Mouse (Mus musculus) forebrain, embryonic 12.5 days (tissue): ENCODE results near the gene Esrp2. TPM values are rescaled to one million over a fixed set of nuclear protein-coding genes. Genes with fewer than 3 reads are reported as not detected.

Experiments used
- ATAC-seq: fragments of 200-750 bp; cut with Nextera tagmentation; 2 replicates; pipeline ENCODE4 v1.8.0; 2017; ENCODE audit warnings: moderate TSS enrichment; ENCODE audit not compliant: low FRiP score
- H3K27ac ChIP-seq: fragments of 300-500 bp; sonication (generic); 2 replicates; pipeline ENCODE4 v1.5.1; 2016; ENCODE audit warnings: mild to moderate bottlenecking
- H3K27me3 ChIP-seq: fragments of 300-500 bp; sonication (generic); 2 replicates; pipeline ENCODE4 v1.6.1; 2016; ENCODE audit warnings: mild to moderate bottlenecking
- H3K36me3 ChIP-seq: fragments of 300-500 bp; sonication (generic); replicated peaks from 2 replicates; pipeline ENCODE4 v1.6.1; 2016; ENCODE audit warnings: mild to moderate bottlenecking
- H3K4me1 ChIP-seq: fragments of 300-500 bp; sonication (generic); 2 replicates; pipeline ENCODE4 v1.6.1; 2016
- H3K4me2 ChIP-seq: fragments of 300-500 bp; sonication (generic); 2 replicates; pipeline ENCODE4 v1.6.1; 2016; ENCODE audit warnings: mild to moderate bottlenecking, moderate library complexity
- H3K4me3 ChIP-seq: fragments of 300-500 bp; sonication (generic); replicated peaks from 2 replicates; pipeline ENCODE4 v1.5.1; 2016; ENCODE audit warnings: mild to moderate bottlenecking
- H3K9ac ChIP-seq: fragments of 300-500 bp; sonication (generic); 2 replicates; pipeline ENCODE4 v1.6.1; 2016; ENCODE audit warnings: mild to moderate bottlenecking
- H3K9me3 ChIP-seq: fragments of 300-500 bp; sonication (generic); 2 replicates; pipeline ENCODE4 v1.6.1; 2016
- whole genome bisulfite sequencing: fragments of 180-500 bp; shearing (Covaris S2); methylation state at CpG from one replicate; pipeline ENCODE4 v1.1.7; 2016; 5-methylcytosine and 5-hydroxymethylcytosine counted together
- polyA plus RNA-seq: library from polyadenylated mRNA; unstranded; fragments of >200 nt; fragmentation: Nextera tagmentation; extraction: Ambion mirVana; gene quantifications from 2 replicates; pipeline ENCODE4 v1.2.1, GENCODE M21; 2016

Esrp2 gene
- polyA plus RNA-seq, 1 experiment from 2014 or later = 1.9 TPM

DNA sequence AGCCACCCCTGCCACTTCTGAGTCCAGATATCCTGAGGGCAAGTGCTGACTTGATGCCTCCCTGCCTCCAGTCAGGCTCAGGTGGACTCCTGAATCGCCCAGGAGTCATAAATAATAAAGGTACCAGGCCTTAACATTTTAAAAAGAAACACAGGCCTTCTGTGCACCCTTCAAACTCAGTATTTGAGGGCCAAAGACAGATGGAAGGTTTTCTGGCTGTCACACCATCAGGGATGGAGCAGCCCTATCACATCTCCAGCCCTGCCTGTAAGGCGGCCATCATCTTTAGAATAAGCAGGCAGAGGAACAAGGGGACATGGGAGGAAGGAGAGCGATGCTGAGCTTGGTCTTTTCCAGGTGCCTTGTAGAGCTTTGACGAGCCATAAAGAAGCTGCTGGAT is 5.8 kb downstream of the Esrp2 start:
- Histone ChIP-seq H3K27ac (no peak overlapping the region), H3K9ac (no peak overlapping the region), H3K4me1 (peaks cover 4% of the 10 kb centered on the region), H3K4me3 (no peak overlapping the region), H3K36me3 (peaks cover 50% of the 10 kb centered on the region), H3K4me2 (no peak overlapping the region), H3K9me3 (no peaks in the 10 kb centered on the region), H3K27me3 (peaks cover 31% of the 10 kb centered on the region)
- 97% methylated on average over 4 of the region's 4 CpGs for WGBS
- no peak for ATAC-seq

DNA sequence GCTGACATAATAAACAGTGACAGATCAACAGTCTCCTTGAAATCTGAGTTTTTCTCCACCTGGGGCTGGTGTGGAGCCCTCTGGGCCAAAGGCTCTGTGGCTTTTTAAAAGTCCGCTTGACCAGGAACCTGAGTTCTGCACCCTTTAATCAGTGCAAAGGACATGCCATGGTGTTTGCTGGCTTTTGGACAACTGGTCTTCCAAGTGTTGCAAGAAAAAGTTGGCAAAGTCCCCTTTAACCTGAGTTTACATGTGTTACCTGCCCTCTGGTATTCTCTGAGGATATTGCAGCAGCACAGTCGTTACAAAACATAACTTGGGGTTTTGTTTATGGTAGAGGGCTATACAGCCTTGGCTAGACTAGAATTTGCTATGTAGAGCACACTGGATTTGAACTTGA is 6.3 kb downstream of the Esrp2 start:
- H3K27ac ChIP-seq = no peak overlapping the region
- no peak overlapping the region for H3K4me3 ChIP-seq
- H3K4me2 ChIP-seq = no peak overlapping the region
- H3K27me3 ChIP-seq = peaks cover 26% of the 10 kb centered on the region
- peaks cover 50% of the 10 kb centered on the region for H3K36me3 ChIP-seq
- ATAC-seq = no peak
- H3K9me3 ChIP-seq = no peaks in the 10 kb centered on the region
- H3K9ac ChIP-seq = no peak overlapping the region
- WGBS = 88% methylated on average over 2 of the region's 2 CpGs
- no peaks in the 10 kb centered on the region for H3K4me1 ChIP-seq

DNA sequence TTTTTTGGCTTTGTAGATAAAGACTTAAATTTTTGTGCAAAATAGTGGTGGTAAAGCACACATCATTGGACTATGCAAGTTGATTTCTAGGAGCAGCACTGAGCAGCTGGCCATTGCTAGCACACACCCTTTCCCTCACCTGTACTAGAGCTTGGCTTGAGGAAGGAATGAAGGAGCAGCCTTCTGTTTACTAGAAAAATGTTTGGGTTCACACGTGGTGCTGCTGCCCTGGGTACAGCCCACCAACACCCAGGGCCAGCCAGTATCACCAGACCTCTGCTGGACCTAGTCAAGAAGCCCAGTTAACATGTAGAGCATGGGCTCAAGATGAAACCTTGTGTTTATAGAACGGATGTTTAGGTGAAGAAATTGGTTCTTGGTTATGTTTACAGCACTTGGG is 6.8 kb downstream of the Esrp2 start:
- H3K27me3 ChIP-seq = peaks cover 21% of the 10 kb centered on the region
- H3K36me3 ChIP-seq = peaks cover 50% of the 10 kb centered on the region
- H3K4me2 ChIP-seq = no peak overlapping the region
- no peak for ATAC-seq
- no peak overlapping the region for H3K9ac ChIP-seq
- no peak overlapping the region for H3K4me3 ChIP-seq
- H3K9me3 ChIP-seq = no peaks in the 10 kb centered on the region
- 86% methylated on average over 2 of the region's 2 CpGs for WGBS
- no peaks in the 10 kb centered on the region for H3K4me1 ChIP-seq
- H3K27ac ChIP-seq = no peak overlapping the region

DNA sequence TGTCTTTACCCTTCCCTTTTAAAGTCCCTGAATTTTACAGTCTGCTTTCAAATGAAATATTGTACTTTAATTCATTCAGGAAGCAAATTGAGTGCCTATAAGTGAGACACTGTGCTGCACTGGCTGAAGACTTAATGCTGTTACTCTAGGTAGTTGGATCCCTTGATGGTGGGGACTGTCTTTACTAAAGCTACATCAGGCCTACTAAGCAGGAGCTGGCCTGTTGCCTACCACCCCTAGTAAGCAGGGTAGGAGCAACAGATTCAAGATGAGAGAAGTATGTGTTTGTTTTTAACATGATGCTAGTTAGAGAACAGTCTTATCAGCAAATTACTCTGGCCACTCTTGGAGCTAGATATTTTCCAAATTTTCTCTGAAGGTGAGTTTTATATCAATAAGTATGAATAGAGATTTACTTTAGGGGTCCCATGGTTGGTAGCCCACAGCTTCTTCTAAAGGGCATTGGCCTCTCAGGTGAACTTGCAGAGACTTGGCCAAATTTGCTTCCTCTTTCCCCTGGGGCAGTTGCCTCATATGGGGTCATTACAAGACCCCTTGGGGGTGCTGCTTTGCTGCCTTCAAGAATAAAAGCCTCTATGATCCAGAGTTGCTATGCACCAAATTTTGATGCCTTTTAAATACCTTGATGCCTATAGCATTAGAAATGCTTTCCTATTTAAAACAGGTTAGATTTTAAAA is 7.4 kb downstream of the Esrp2 start:
- no peaks in the 10 kb centered on the region for H3K9me3 ChIP-seq
- no peak overlapping the region for H3K27ac ChIP-seq
- no peak for ATAC-seq
- no peak overlapping the region for H3K9ac ChIP-seq
- H3K36me3 ChIP-seq = peaks cover 50% of the 10 kb centered on the region
- H3K4me1 ChIP-seq = no peaks in the 10 kb centered on the region
- H3K4me2 ChIP-seq = no peak overlapping the region
- no peak overlapping the region for H3K4me3 ChIP-seq
- H3K27me3 ChIP-seq = peaks cover 15% of the 10 kb centered on the region

DNA sequence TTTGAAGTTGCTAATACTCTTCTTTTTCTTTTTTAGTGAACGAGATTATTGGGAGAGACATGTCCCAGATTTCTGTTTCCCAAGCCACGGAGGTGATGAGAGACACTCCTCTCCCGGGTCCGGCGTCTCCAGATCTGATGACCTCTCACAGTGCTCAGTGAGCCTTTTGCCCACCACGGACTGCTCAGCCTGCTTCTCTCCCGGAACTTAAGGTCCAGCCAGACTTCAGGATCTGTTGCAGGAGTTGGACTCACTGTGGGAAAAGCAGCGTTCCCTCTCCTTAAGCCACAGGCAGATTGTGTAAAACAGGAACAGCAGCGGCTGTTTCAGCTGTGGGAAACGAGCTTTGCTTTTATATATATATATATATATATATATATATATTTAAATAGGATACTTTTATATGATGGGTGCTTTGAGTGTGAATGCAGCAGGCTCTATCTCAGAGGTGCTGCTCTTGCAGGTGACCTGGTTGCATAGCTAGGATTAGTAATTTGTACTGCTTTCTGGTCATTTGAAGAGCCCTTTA is 8.8 kb downstream of the Esrp2 start:
- Histone ChIP-seq H3K9me3 (no peaks in the 10 kb centered on the region), H3K4me2 (no peak overlapping the region), H3K27ac (no peak overlapping the region), H3K4me1 (no peaks in the 10 kb centered on the region), H3K27me3 (peaks cover under 1% of the 10 kb centered on the region; the same call in 1 of the 2 replicates), H3K9ac (no peak overlapping the region), H3K4me3 (no peak overlapping the region), H3K36me3 (peaks cover 46% of the 10 kb centered on the region)
- WGBS = 91% methylated on average over 10 of the region's 10 CpGs
- no peak for ATAC-seq

DNA sequence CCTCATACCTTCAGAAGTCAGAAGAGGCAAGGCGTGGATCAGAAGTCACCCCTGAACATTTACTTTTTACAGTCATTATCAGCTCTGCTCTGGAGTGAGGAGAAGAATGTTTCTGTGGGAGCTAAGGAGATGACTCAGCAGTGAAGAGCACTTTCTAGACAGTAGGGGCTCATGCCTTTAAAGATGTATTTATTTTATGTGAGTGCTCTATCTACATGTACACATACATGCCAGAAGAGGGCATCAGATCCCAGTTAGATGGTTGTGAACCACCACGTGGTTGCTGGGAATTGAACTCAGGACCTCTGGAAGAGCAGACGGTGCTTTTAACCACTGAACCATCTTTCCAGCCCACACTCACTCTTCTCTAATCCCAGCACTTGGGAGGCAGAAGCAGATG is 9.7 kb downstream of the Esrp2 start:
- H3K36me3 ChIP-seq = peaks cover 37% of the 10 kb centered on the region
- WGBS = 75% methylated on average over 3 of the region's 3 CpGs
- H3K27me3 ChIP-seq = no peaks in the 10 kb centered on the region
- no peak overlapping the region for H3K27ac ChIP-seq
- H3K4me1 ChIP-seq = no peaks in the 10 kb centered on the region
- H3K9me3 ChIP-seq = no peaks in the 10 kb centered on the region
- no peak overlapping the region for H3K4me2 ChIP-seq
- H3K4me3 ChIP-seq = no peak overlapping the region
- H3K9ac ChIP-seq = no peak overlapping the region
- ATAC-seq = no peak

DNA sequence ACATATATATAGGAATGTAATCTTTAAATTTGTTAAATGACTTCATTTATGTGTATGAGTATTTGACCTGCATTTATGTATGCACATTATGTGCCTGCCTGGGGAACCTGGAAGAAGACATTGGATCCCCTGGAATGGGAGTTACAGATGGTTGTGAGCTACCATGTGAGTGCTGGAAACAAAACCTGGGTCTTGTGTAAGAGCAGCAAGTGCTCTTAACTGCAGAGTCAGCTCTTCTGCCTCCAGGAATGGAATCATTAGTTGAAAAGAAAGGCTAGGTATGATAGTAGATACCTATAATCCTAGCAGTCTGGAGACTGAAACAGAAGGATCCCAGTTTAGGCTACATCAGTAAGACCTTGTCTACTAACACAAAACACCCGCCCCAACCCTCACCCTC is 10.7 kb downstream of the Esrp2 start:
- Histone ChIP-seq H3K4me1 (no peaks in the 10 kb centered on the region), H3K4me2 (no peak overlapping the region), H3K27ac (no peak overlapping the region), H3K27me3 (no peaks in the 10 kb centered on the region), H3K9me3 (no peaks in the 10 kb centered on the region), H3K36me3 (peaks cover 31% of the 10 kb centered on the region), H3K9ac (no peak overlapping the region), H3K4me3 (no peak overlapping the region)
- no peak for ATAC-seq
- 100% methylated on average over 1 of the region's 1 CpGs for WGBS

DNA sequence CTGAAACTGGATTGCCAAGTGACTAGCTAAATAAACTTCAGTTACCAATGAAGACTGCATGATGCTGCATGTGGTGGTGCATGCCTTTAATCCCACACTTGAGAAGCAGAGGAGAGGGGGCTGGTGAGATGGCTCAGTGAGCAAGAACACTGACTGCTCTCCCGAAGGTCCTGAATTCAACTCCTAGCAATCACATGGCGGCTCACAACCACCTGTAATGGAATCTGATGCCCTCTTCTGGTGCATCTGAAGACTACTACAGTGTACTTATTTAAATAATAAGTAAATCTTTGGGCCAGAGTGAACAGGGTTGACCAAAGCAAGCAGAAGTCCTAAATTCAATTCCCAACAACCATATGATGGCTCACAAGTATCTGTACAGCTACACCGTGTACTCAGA is 13.3 kb downstream of the Esrp2 start:
- H3K4me3 ChIP-seq = no peak overlapping the region
- H3K4me2 ChIP-seq = no peak overlapping the region
- H3K9ac ChIP-seq = no peak overlapping the region
- no peak overlapping the region for H3K27ac ChIP-seq
- ATAC-seq = no peak
- peaks cover 21% of the 10 kb centered on the region for H3K36me3 ChIP-seq
- H3K4me1 ChIP-seq = no peaks in the 10 kb centered on the region
- H3K27me3 ChIP-seq = no peaks in the 10 kb centered on the region
- H3K9me3 ChIP-seq = no peaks in the 10 kb centered on the region
- 89% methylated on average over 3 of the region's 3 CpGs for WGBS

DNA sequence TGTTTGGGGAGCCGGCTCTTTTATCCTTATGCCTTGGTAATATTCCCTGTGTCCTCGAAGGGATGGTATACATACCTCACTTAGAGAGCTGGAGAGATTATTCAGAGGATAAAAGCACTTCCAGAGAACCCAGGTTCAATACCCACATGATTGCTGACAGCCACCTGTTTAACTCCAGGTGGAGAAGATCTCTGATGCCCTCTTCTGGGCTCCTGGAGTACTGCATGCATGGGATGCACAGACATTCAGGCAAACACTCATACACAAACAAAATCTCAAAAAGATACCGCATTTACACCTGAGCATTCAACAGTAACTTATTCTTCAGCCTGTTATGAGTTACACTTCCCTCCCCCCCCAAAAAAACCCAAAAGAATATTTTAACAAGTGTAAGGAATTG is 20.9 kb downstream of the Esrp2 start:
- Histone ChIP-seq H3K4me1 (no peaks in the 10 kb centered on the region), H3K9ac (no peak overlapping the region), H3K4me3 (no peak overlapping the region), H3K36me3 (peaks cover 29% of the 10 kb centered on the region), H3K4me2 (no peak overlapping the region), H3K27ac (no peak overlapping the region), H3K9me3 (no peaks in the 10 kb centered on the region), H3K27me3 (no peaks in the 10 kb centered on the region)
- no peak for ATAC-seq
- 96% methylated on average over 3 of the region's 3 CpGs for WGBS

DNA sequence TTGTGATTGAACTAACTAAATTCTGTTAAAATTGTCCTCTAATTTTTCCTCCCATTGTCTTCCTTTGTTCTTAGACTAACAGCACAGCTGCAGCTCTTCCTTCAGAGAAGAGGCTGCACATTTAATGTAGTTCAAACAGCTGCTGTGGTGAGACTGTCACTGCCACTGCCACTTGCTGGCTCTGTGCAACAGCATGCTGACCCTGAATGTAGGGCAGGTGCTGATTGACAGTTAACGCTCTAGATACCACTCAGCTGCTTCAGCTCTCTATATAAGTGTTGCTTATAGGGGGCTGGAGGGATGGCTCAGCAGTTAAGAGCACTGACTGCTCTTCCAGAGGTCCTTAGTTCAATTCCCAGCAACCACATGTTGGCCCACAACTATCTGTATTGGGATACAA is 24.3 kb downstream of the Esrp2 start:
- peaks cover 41% of the 10 kb centered on the region for H3K36me3 ChIP-seq
- H3K4me1 ChIP-seq = no peaks in the 10 kb centered on the region
- H3K4me2 ChIP-seq = no peak overlapping the region
- no peak for ATAC-seq
- no peak overlapping the region for H3K27ac ChIP-seq
- H3K4me3 ChIP-seq = no peak overlapping the region
- WGBS = 93% methylated on average over 1 of the region's 1 CpGs
- no peak overlapping the region for H3K9ac ChIP-seq
- no peaks in the 10 kb centered on the region for H3K9me3 ChIP-seq
- H3K27me3 ChIP-seq = no peaks in the 10 kb centered on the region

DNA sequence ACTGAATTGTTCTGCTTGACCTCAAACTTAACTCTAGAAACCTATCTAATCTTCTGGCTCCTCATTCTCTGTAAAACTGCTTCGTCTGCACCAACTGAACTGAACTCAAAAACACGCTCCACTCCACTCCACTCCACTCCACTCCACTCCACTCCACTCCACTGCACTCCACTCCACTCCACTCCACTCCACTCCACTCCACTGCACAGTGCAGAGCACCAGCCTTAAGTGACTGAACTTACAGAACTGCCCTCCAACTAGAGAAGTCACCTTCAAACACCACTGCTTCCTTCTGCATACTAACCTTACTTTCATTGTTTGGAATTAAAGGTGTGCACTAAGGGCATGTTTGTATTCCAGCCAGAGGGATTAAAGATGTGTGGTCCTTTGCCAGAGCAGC is 24.7 kb downstream of the Esrp2 start:
- no peak for ATAC-seq
- Histone ChIP-seq H3K4me2 (no peak overlapping the region), H3K36me3 (peaks cover 41% of the 10 kb centered on the region), H3K4me1 (no peaks in the 10 kb centered on the region), H3K27me3 (no peaks in the 10 kb centered on the region), H3K9ac (no peak overlapping the region), H3K27ac (no peak overlapping the region), H3K9me3 (no peaks in the 10 kb centered on the region), H3K4me3 (no peak overlapping the region)
- WGBS = 87% methylated on average over 2 of the region's 2 CpGs

DNA sequence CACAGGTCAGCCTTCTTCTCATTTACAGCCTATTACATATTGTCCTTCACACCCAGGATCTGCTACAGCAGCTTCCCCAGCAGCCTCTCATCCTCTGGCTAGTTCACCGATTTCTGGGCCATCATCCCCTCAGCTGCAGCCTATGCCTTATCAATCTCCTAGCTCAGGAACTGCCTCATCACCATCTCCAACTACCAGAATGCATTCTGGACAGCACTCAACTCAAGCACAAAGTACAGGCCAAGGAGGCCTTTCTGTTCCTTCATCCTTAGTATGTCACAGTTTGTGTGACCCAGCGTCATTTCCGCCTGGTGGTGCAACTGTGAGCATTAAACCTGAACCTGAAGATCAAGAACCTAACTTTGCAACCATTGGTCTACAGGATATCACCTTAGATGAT is 28.0 kb downstream of the Esrp2 start:
- no peaks in the 10 kb centered on the region for H3K4me1 ChIP-seq
- H3K27me3 ChIP-seq = no peaks in the 10 kb centered on the region
- H3K9ac ChIP-seq = no peak overlapping the region
- 98% methylated on average over 3 of the region's 3 CpGs for WGBS
- peaks cover 43% of the 10 kb centered on the region for H3K36me3 ChIP-seq
- no peak overlapping the region for H3K4me3 ChIP-seq
- H3K27ac ChIP-seq = no peak overlapping the region
- H3K4me2 ChIP-seq = no peak overlapping the region
- no peaks in the 10 kb centered on the region for H3K9me3 ChIP-seq
- ATAC-seq = no peak

DNA sequence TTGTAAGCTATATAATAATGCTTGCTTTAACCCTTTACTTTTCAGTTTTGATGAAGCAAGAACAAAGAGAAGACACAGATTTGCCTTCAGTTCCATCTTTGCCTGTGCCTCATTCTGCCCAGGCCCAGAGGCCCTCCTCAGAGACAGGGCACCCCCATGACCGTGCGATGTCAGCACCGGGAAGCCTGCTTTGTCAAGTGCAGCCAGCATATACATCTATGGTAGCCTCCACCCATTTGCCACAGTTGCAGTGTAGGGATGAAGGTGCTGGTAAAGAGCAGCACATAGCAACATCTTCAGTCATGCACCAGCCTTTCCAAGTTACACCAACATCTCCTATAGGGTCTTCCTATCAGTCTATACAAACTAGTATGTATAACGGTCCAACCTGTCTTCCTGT is 28.7 kb downstream of the Esrp2 start:
- WGBS = 92% methylated on average over 4 of the region's 4 CpGs
- ATAC-seq = no peak
- Histone ChIP-seq H3K27me3 (no peaks in the 10 kb centered on the region), H3K27ac (no peak overlapping the region), H3K4me2 (no peak overlapping the region), H3K4me3 (no peak overlapping the region), H3K4me1 (no peaks in the 10 kb centered on the region), H3K9ac (no peak overlapping the region), H3K9me3 (no peaks in the 10 kb centered on the region), H3K36me3 (peaks cover 48% of the 10 kb centered on the region)
